Mouse (Mus musculus): ENCODE data around the gene Frmd4a. TPM values are rescaled to one million over a fixed set of nuclear protein-coding genes. Genes with fewer than 3 reads are reported as not detected.

Frmd4a gene
- total RNA-seq, 2 experiments from 2014 or later = 64.6 to 86.7 TPM

GRCm38 (mm10) chr2:4267377-4267776 is 249.9 kb downstream of the Frmd4a start:
- DNase-seq (ENCODE audit: extremely low spot score in 1 of 2, low spot score in 1 of 2) = no peak

- DNase-seq (ENCODE audit: extremely low spot score in 1 of 2, low spot score in 1 of 2) = no peak
Measured at GRCm38 (mm10) chr2:4282777-4283176, 265.3 kb downstream of the Frmd4a start.

GRCm38 (mm10) chr2:4285693-4286291 is 268.3 kb downstream of the Frmd4a start:
- DNase-seq (ENCODE audit: extremely low spot score in 1 of 2, low spot score in 1 of 2) = no peak

GRCm38 (mm10) chr2:4286390-4286901 is 268.9 kb downstream of the Frmd4a start:
- no peak for DNase-seq (ENCODE audit: extremely low spot score in 1 of 2, low spot score in 1 of 2)

GRCm38 (mm10) chr2:4290475-4290874 is 273.0 kb downstream of the Frmd4a start:
- DNase-seq (ENCODE audit: extremely low spot score in 1 of 2, low spot score in 1 of 2) = no peak

- no peak for DNase-seq (ENCODE audit: extremely low spot score in 1 of 2, low spot score in 1 of 2)
Measured at GRCm38 (mm10) chr2:4291100-4291499, 273.6 kb downstream of the Frmd4a start.

GRCm38 (mm10) chr2:4291671-4292070 is 274.2 kb downstream of the Frmd4a start:
- no peak for DNase-seq (ENCODE audit: extremely low spot score in 1 of 2, low spot score in 1 of 2)

- DNase-seq (ENCODE audit: extremely low spot score in 1 of 2, low spot score in 1 of 2) = no peak
Measured at GRCm38 (mm10) chr2:4293726-4294125, 276.2 kb downstream of the Frmd4a start.

- no peak for DNase-seq (ENCODE audit: extremely low spot score in 1 of 2, low spot score in 1 of 2)
Measured at GRCm38 (mm10) chr2:4295641-4296040, 278.1 kb downstream of the Frmd4a start.

- no peak for DNase-seq (ENCODE audit: extremely low spot score in 1 of 2, low spot score in 1 of 2)
Measured at GRCm38 (mm10) chr2:4296881-4297280, 279.4 kb downstream of the Frmd4a start.

- DNase-seq (ENCODE audit: extremely low spot score in 1 of 2, low spot score in 1 of 2) = no peak
Measured at GRCm38 (mm10) chr2:4298325-4299215, 281.1 kb downstream of the Frmd4a start.

GRCm38 (mm10) chr2:4299593-4299992 is 282.1 kb downstream of the Frmd4a start:
- DNase-seq (ENCODE audit: extremely low spot score in 1 of 2, low spot score in 1 of 2) = no peak

GRCm38 (mm10) chr2:4300383-4300811 is 282.9 kb downstream of the Frmd4a start:
- DNase-seq (ENCODE audit: extremely low spot score in 1 of 2, low spot score in 1 of 2) = no peak

- no peak for DNase-seq (ENCODE audit: extremely low spot score in 1 of 2, low spot score in 1 of 2)
Measured at GRCm38 (mm10) chr2:4300816-4301215, 283.3 kb downstream of the Frmd4a start.

- no peak for DNase-seq (ENCODE audit: extremely low spot score in 1 of 2, low spot score in 1 of 2)
Measured at GRCm38 (mm10) chr2:4301256-4301655, 283.7 kb downstream of the Frmd4a start.

- DNase-seq (ENCODE audit: extremely low spot score in 1 of 2, low spot score in 1 of 2) = no peak
Measured at GRCm38 (mm10) chr2:4301692-4302091, 284.2 kb downstream of the Frmd4a start.

- no peak for DNase-seq (ENCODE audit: extremely low spot score in 1 of 2, low spot score in 1 of 2)
Measured at GRCm38 (mm10) chr2:4302119-4302518, 284.6 kb downstream of the Frmd4a start.

- DNase-seq (ENCODE audit: extremely low spot score in 1 of 2, low spot score in 1 of 2) = no peak
Measured at GRCm38 (mm10) chr2:4307076-4307475, 289.6 kb downstream of the Frmd4a start.

GRCm38 (mm10) chr2:4314545-4314944 is 297.0 kb downstream of the Frmd4a start:
- no peak for DNase-seq (ENCODE audit: extremely low spot score in 1 of 2, low spot score in 1 of 2)

GRCm38 (mm10) chr2:4316589-4316988 is 299.1 kb downstream of the Frmd4a start:
- no peak for DNase-seq (ENCODE audit: extremely low spot score in 1 of 2, low spot score in 1 of 2)

- DNase-seq (ENCODE audit: extremely low spot score in 1 of 2, low spot score in 1 of 2) = no peak
Measured at GRCm38 (mm10) chr2:4318134-4318533, 300.6 kb downstream of the Frmd4a start.

Measured in layer of hippocampus, postnatal 25 days (tissue).